Mouse (Mus musculus): ENCODE results near the gene Runx3.

Gene Runx3

DNA sequence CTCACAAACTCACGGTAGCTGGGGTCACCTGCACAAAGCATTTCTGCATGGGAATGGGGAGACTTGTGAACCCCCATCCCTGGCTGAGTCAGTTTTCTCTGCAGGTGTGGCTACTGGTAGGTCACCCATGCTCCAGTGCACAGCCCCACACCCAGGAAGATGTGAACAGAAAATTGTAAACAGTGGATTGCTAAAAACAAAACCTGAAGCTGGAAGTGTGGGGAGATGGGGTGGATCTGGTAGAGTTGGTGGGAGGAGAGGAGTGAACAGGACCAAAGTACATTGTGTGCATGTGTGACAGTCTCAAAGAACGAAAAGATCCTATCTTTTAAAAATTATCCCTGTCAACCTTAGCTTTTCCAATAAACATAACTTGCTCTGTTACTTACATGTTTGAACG is 100.2 kb downstream of the Runx3 start:
- DNase-seq (ENCODE audit: low read depth, low spot score), result no peak

DNA sequence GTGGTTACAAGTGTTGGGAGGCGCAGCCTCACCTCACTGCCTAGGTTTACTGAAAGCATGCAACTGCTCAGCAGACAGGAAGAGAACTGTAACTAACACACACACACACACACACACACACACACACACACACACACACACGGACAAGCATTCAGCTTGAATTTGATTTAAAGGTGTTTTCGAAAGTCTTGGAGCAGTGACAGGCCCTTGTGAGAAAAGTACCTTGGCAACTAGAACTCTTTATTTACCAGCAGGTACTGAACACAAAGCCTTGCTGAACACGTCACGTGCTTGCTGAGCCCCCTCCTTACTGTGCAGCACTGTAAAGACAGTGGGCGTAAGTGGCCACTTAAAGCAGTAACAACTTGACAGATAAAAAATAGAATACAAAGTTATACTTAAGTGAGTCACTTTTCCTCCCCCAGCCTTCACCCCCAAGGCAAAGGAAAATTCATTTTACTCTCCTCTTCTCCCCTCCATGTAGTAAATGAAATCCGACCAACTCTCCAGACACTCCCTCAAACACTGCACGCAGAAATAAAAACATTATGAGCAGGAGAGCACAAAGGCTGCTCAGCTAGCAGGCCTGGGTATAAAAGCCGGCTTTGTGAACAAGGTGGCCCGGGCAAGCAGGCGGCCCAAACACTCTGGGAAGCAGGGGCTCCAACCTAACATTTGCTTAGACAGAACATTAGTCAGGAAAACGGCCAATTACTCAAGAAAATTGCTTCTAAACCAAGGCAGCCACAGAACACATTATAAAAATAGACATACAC is 101.4 kb downstream of the Runx3 start:
- no peak for DNase-seq (ENCODE audit: low read depth, low spot score)

DNA sequence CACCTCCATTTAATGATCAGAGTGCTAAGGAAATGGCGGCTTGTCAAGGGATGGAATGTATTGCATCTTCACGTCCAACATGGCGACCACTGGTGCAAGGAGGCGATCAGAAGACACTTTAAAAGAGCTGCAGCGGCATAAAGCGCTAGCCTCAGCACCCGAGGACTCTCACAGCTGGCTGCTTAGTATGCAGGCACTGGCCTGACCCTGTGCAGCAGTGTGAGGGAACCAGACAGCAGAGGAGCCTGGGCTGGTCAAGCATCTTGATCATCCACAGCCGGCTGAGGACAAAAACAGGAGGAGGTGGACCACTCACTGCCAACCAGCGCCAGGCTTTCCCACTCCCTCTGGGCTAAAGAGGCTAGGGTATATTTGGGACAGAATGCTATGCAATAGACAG is 103.4 kb downstream of the Runx3 start:
- DNase-seq (ENCODE audit: low read depth, low spot score), result no peak

DNA sequence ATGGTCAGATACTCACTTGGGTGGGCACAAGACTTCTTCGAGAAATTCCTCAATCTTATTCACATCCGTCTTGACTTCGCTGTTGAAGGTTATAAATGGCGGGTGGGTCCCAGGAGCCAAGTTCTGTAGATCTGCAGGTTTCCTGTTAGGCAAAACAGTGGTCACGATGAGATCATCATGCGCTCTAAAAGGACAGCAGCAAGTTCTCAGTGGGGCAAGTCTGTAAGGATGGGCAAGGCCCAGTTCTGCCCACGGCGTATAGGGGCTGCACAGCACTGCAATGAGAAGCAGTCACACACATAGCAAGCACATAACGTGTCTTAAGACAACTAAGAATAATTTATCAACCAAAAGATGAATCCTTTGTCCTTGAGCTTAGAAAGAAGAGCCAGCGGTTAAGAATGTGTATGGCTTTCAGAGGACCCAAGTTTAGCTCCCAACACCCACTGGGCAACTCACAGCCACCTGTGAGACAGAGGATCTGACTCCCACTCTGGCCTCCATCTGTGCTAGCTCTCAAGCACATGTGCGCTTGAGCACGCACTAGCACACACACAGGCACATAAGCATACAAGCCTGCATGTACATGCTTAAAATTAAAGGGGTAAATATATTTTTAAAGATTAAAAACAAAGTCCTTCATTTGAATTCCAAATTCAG is 105.7 kb downstream of the Runx3 start:
- DNase-seq (ENCODE audit: low read depth, low spot score), result no peak

Data from WW6 (cell line).